Mouse (Mus musculus) adrenal gland, adult 18-20 months (tissue): ENCODE data around the gene Ache. TPM values are rescaled to one million over a fixed set of nuclear protein-coding genes. Genes with fewer than 3 reads are reported as not detected.
"Not testable (repeated sequence)": the region's sequence is repeated elsewhere in the genome, so short reads cannot be mapped to it uniquely, and the experiment has no call there.

Source experiments
- DNase-seq, 2 experiments: peaks; one replicate each; pipeline ENCODE4 v3.0.0; 2021 to 2022; ENCODE audit warnings: low spot score in 2 of 2
- long read RNA-seq, 2 experiments: library from polyadenylated mRNA; stranded (forward); transcript quantifications; one replicate each; pipeline ENCODE4 v2.0.0; 2021
- total RNA-seq, 2 experiments: library from RNA; stranded (reverse); gene quantifications; 1 replicate in 1 of 2; 2 replicates in 1 of 2; pipeline ENCODE4 v1.2.3; 2021

The Ache gene
- 10 to 100 TPM; 10.0 to 12.9 TPM for total RNA-seq
- long read RNA-seq, experiment 1, transcript Ache-201 (5 exons, 2,186 nt) = major isoform, 10 of 16 reads
- long read RNA-seq, experiment 1, partial matches to known transcripts = 4 of 16 reads
- long read RNA-seq, experiment 1, other reads (novel, unspliced or antisense) = 0 of 16 reads
- long read RNA-seq, experiment 2, transcript Ache-201 (5 exons, 2,186 nt) = major isoform, 16 of 23 reads
- long read RNA-seq, experiment 2, partial matches to known transcripts = 4 of 23 reads
- long read RNA-seq, experiment 2, other reads (novel, unspliced or antisense) = 1 of 23 reads

DNA sequence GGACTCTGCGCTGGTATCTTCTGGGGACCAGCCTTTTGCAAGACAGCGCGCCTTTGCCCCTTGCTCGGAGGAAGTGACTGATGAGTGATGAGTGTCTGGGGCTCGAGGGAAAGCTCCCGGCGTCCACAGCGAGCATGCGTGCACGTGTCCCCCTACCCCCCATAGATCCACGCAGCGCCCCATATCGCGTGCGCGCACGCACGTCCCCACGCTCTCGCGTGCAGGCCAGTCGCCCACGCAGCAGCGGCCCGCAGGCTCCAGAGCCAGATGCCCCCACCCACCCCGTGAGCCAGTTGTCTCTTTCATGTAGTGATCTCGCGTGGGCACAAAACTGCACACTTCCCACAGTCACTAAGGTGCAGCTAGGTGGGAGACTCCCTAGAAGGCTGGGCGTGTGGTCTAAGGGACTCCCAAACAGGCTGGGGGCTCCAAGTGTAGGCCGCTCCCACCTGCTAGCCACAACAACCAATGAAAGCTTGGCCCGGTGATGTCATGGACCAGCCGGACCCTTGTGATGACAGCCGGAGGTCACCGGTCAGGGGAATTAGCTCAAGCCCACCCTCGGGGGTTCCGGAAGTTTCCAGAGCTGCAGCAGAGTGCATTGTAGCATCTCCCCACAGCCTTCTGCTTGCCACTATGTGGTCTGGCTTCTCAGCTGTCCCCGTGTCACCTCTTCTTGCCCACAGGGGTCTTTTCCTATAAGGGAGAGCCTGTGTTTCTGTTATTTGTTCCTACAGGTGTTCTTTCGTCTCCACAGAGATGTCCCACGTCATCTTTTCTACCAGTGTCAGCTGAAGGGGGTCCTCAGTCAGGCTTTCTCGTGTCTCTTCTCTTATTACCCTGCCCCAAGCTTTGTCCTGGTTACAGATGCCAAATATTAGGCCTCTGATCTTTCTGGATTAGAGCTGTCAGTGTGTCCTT, at the start of gene Ache:
Ache (plus strand) TSS at position 488 of the 921 bp plus-strand sequence.
- DNase-seq = no peak

DNA sequence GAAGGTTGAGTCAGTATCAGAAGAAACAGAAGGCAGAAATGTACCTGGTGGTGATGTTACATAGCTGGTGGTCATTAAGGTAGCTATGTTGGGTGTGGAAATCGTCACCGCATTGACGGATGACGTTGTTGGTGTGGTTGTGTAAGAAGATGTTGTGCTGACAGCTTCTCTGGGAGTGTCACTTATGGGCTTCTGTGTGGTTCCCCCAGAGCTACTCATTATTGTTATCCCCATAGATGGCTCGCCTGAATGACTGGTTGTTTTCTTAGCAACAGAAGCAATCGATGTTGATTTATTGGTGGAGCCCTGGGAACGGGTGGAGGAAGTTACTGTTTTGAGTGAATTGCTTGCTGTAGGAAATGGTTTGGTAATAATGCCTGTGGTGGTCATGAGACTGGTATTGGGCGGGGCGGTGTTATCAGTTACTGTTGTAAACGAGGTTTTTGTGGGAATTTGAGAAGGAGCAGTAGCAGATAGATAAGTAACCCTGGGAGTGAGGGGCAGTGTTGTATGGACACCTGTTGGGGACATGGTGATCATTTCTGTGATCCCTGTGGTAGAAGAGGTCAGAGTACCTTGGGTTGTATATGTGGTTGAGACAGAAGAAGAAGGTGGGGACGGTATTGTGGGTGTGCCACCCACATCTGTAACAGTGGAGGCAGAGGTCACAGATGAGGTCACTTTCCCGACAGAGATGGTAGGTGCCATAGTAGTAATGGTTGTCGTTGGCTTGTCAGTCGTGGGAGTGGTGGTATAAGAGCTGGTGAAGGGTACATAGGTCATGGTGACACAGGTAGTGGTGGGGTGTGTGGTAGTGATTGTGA, 23.2 kb upstream of the Ache start:
- no peak for DNase-seq

DNA sequence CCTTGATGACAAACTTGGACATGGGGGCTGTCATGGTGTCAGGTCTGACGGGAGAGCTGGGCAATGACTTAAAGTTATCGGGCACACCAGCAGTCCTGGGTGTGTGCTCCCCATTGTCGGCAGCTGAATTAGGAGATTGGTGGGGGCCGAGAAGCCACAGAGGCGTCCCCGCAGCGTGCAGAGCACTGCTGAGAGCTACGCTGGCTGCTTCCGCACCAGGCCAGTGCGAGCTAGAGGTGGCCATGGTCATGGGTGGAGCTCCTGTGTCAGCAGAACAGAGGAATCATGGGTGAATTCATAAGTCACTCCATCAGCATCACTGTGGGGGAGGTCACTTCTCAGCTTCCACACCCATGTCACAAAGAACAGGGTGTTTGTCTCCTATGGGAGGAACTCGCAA, 22.5 kb upstream of the Ache start:
- DNase-seq = no peak

DNA sequence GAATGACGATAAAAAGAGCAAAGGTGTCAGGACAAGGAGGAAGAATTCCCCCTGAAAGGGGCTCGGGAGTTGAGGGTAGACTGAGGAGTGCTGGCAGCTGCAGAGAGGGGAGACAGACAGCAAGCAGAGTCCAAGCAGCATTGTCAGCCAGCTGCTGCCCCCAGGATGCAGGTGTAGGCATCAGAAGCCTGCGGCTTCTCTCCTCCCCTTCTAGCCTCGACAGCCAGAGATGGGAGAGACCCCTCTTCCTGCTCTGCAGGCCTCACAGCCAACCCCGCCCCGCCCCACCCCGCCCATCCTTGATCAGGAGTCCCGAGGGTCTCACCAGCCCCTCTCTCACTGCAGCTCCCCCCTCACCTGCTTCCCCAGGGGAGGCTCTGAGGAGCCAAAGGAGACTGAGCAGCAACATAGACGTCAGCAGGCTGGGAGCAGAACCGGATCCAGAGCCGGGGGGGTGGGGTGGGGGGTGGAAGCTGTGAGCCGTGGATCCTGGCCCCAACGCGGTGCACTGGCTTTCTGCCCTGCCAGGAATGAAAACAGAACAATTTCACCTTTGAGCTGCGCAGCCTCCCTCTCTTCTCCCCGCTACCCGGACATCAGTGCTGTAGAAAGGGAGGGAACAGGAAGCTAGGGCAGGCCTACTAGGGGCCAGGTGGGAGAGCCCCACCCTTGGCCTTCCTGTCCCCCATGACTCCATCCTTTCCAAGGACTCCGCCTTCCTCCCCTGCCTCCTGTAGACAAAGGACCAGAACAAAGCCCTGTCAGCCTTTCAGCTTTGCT, 19.0 kb upstream of the Ache start:
- no peak for DNase-seq

DNA sequence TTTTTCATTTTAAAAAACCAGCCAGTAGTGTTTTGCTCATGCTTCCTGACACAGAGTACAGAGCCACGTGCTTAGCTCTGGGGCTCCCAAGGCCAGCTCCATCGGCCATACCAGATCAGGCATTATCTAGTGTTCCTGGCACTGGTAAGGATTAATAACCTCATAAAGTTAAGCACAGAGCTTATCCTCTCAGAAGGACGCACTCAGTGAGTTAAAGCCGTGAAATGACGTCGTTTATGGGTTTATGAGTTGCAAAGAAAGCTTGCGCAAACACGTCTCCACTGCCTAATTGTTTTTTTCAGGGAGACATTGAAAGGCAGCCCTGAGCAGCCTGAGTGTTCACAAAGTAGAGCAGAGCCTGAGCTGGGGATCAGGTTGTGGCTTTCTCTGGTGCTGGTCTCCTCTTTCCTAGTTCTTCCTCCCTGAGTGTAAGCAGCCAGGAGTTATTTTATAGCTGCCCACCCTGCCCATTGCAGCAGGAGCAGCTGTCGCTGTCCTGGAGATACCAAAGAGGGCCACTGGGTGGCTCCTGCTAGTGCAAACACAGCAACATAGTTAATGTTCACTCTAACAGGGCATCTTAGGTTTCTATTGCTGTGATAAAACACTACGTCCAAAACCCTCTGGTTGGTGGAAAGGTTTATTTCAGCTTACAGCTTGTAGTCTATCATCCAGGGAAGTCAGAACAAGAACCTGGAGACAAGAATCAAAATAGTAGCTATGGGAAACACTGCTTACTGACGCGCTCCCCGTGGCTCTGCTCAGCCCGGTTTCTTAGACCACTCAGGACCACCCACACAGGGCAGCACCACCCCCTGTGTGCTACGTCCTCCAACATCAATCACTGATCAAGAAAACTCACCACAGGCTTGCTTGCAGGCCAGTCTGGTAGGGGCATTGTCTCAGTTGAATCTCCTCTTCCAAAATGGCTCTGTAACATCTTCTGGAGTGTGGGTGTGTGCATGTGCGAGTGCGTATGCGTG, 9.7 kb upstream of the Ache start:
- DNase-seq = no peak

DNA sequence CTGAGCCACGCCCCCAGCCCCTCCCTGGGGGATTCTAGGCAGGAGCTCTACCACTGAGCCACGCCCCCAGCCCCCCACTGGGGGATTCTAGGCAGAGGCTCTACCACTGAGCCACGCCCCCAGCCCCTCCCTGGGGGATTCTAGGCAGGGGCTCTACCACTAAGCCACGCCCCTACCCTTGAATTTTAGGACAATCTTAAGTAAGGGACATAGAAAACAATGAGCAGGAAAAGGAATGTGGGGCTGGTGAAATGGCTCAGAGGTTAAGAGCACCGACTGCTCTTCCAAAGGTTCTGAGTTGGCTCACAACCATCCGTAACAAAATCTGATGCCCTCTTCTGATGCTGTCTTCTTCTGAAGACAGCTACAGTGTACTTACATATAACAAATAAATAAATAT, 2.9 kb upstream of the Ache start:
- DNase-seq = not testable (repeated sequence)

DNA sequence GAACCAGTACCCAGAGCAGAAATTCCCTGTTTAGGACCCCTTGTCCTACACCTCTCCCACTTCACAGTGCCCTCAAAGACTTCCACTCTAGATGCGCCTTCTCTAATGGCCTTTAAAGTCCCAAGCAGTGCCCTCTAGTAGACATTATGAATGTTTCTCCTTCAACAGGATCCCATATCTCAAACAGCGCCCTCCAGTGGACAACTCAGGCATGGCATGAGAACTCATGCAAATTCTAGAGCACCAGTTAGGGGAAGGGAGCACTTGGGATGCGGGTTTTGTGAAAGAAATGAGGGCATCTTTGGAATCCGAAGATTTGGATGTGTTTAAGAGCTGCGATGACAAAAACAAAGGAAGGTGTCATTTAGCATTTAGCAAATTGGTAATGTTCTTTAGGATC, 2.3 kb upstream of the Ache start:
- DNase-seq = peak in 1 of 2 experiments; percentile 44

DNA sequence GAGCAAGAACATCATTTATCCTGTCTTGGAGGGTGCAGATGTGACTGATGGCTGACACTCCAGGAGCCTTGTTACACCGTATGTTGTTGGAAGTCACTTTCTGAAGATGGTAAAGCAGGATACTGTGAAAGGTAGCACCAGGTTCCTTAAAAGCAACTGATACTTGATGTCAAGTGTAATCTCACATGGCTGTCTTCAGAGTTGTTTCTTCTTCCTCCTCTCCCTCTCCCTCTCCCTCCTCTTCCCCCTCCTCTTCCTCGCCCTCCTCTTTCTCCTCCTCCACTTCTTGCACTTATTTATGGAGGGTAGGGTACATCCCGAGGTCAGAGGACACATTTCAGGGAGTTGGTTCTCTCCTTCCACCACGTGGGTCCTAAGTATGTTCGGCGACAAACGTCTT, 1.3 kb upstream of the Ache start:
- DNase-seq = no peak

DNA sequence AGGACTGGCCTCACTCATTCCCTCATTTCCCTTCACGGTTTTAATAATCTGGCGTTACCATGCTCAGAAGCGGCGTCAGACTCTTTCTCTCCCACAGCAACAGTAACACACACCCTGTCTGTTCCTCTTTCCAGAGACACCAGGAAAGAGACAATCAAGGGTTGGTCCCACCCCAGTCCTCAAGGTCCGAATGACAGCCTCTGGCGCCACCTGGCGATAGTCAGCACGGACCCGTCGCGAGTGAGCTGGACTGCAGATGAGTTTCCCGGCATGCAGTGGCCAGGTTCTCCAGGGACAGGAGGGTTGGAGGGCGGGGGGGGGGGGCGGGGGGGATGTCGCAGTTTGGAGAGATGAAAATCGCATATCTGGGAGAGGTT, 676 bp upstream of the Ache start:
- DNase-seq = peak; percentile 80 to 89

DNA sequence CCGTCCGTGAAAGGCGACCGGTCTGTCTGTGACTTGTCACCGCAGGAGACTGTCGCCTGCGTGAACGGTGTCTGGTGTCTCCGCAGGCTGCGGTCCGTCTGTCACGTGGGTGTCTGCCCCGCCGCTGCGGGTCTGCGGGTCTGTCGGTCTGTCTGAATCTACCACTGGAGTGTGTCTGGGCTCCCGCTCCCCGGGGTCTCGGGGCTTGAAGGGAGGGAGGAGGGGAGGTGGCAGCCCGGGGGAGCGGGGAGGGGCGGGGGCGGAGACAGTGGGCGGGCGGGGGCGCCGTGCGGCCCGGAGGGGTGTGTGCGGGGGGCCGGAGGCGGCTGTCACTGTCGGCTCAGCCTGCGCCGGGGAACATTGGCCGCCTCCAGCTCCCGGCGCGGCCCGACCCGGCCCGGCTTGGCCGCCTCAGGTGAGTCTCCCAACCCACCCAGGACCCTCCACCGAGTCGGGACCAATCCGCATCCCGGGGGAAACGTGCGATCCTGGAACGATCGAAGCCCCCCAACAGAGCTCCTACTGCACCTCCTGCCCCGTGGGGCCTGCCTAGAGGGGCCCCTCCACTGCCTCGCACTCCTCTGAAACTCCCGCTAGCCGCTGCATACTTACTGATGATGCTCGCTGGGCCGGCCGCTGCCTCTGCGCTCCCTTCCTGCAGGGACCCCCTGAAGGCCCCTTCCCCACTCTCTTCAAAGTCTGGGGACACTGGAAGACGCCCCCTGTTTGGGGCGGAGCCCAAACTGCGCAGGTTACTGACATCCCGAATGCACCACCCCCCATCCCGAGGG, 829 bp downstream of the Ache start:
- no peak for DNase-seq

DNA sequence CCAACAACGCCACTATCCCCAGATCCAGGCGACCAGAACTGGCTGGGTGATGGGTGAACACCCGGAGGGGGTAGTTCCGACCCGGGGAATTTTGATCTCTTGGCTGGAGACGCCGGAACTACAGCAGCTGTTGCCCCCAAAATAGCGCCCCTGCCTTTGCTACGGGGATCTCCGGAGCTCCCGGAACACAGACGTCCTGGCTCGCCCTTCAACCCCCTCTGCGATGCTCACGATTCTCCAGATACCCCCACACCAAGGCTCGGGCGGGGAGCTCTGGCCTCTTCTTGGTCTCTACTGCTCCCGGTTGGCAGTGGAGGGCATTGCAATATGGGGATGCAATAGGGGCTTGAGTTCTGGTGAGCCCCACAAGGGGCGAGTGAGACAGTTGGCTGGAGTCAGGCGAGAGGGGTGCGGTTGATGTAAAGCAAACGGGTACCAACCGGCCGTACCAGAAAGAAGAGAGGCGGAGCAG, 1.7 kb downstream of the Ache start:
- no peak for DNase-seq

DNA sequence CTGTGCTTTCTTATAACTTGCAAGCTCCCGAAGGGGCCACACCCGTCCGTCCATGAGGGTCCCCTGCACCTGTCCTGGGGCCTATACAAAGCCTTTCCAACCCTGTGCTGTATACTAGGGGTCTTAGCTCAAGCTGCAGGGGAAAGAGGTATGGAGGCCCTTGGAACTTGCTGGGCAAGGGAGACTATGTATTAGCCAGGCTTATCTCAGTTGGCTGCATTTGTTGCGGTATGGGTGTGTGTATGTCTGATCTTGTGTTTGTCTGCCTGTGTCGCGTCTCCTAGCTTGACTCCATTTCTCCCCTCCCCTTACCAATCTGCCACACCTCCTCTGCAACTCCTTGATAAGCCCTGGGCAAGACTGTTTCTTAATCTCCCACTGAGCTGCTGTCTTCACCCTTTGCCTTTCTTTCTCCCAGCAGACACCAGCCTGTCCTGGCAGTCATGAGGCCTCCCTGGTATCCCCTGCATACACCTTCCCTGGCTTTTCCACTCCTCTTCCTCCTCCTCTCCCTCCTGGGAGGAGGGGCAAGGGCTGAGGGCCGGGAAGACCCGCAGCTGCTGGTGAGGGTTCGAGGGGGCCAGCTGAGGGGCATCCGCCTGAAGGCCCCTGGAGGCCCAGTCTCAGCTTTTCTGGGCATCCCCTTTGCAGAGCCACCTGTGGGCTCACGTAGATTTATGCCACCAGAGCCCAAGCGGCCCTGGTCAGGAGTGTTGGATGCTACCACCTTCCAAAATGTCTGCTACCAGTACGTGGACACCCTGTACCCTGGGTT, 2.5 kb downstream of the Ache start:
- no peak for DNase-seq

DNA sequence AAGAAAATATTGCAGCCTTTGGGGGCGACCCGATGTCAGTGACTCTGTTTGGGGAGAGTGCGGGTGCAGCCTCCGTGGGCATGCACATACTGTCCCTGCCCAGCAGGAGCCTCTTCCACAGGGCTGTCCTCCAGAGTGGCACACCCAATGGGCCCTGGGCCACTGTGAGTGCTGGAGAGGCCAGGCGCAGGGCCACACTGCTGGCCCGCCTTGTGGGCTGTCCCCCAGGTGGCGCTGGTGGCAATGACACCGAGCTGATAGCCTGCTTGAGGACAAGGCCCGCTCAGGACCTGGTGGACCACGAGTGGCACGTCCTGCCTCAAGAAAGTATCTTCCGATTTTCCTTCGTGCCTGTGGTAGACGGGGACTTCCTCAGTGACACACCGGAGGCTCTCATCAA, 3.4 kb downstream of the Ache start:
- DNase-seq = peak; percentile 55 to 65

DNA sequence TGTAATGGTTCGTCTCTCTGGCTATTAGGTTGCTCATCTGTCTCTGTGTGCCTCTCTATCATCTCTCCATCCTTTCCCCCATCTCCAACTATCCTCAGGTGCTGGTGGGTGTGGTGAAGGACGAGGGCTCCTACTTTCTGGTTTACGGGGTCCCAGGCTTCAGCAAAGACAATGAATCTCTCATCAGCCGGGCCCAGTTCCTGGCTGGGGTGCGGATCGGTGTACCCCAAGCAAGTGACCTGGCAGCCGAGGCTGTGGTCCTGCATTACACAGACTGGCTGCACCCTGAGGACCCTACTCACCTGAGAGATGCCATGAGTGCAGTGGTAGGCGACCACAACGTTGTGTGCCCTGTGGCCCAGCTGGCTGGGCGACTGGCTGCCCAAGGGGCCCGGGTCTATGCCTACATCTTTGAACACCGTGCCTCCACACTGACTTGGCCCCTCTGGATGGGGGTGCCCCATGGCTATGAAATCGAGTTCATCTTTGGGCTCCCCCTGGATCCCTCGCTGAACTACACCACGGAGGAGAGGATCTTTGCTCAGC, 4.1 kb downstream of the Ache start:
- DNase-seq = no peak

DNA sequence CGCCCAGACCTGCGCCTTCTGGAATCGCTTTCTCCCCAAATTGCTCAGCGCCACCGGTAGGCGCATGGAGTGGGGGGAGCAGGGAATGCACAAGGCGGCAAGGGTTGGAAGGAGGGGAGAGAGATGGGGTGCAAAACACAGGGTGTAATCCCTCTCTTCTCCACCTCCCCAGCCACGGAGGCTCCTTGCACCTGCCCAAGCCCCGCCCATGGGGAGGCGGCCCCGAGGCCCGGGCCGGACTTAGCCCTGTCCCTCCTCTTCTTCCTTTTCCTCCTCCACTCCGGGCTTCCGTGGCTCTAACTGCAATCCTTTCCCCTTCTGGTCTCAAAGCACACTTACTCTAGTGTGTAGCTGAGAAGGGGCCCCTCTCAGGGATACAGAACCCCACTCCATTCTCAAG, 6.0 kb downstream of the Ache start:
- DNase-seq = peak; percentile 80 to 81

DNA sequence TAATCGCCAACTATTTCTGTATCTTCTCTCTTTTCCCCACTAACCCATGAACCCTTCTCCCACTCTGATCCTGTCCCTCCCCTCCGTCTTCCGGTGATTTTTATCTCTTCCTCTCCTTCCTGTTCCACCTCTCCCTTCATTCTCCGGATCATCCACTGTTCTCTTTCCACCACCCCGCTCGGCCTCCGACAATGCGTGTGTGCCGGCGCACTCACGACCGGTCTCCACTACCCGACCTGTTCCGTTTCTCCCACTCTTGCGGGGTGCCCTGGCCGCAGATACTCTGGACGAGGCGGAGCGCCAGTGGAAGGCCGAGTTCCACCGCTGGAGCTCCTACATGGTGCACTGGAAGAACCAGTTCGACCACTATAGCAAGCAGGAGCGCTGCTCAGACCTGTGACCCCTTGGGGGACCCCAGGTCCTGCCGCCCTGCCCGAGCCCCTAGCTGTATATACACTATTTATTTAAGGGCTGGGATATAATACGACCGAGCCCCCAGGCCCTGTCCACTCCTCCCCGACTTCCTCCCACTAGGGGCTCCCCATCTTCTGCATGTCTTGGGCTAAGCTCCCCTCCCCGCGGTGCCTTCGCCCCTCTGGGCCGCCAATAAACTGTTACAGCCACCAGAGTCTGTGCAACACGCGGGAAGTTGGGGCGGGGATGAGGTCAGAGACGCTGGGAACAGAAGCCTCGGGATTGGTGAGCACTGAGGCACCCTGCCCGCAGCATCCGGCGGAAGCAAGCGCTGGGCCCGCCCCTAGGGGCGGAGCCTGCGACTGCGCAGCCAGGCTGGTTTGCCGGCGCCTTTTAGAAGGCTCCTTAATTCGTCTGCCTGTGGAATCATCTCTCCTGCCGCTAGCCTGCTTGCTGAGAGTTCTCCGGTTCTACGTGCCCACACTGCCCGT, 6.8 kb downstream of the Ache start, which contains the start of gene Ufsp1:
Ufsp1 (plus strand) TSS at position 791 of the 905 bp plus-strand sequence.
- peak; percentile 89 to 92 for DNase-seq
